Mouse (Mus musculus) liver, adult 2 months (tissue): Measurements from ENCODE around the gene Fndc3c1.

Source experiments
- CTCF ChIP-seq: fragments of 200-500 bp; IDR thresholded peaks from 2 replicates; pipeline ENCODE4 v1.5.1; 2011; ENCODE audit warnings: low read depth, low read length, control low read depth
- POLR2A ChIP-seq: fragments of 200-500 bp; IDR thresholded peaks from 2 replicates; pipeline ENCODE4 v1.6.1; 2011; ENCODE audit warnings: low read length, control low read depth; ENCODE audit not compliant: insufficient read depth; ENCODE audit errors: extremely low read depth

- no peak for TF ChIP-seq POLR2A
- TF ChIP-seq CTCF, result no peak
Measured at GRCm38 (mm10) chrX:106385304-106385703, 99.9 kb downstream of the Fndc3c1 start.
